Mouse (Mus musculus): ENCODE measurements at regions not wholly inside any gene's neighbourhood (a gene's known extent, or its start where the extent isn't known, plus 50 kb on each side); places are given as distances from the start of the nearest gene placed in this dataset.

- DNase-seq (ENCODE audit: low spot score in 2 of 2), result no peak
Measured at GRCm38 (mm10) chr2:133498186-133498571, 53.8 kb upstream of the Bmp2 start.

- no peak for DNase-seq (ENCODE audit: low spot score in 2 of 2)
Measured at GRCm38 (mm10) chr2:133498717-133499143, 53.2 kb upstream of the Bmp2 start.

DNA sequence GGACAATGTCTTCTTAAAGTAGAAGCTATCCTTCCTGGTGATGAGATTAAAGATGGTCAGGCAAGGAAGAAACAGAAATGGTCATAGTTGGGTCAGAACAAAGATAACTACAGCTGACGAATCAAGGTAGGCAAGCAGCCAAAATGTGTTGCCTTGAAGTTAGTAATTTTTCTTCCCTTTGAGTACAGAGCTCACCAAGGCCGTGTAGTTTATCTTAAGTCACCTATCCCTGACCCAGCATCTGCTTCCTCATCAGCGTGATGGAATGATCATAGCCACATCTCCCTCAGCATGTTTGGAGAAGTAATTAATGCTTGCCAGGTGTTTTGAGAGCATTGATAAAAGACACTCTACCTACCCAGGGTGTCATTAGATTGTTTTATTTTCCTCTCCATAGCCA lies 52.1 kb upstream of the Bmp2 start:
- DNase-seq (ENCODE audit: low spot score in 2 of 2), result no peak

Measured in gastrocnemius, adult 8-10 months (tissue).